Mouse (Mus musculus): ENCODE measurements around the gene Col18a1. TPM values are rescaled to one million over a fixed set of nuclear protein-coding genes. Genes with fewer than 3 reads are reported as not detected.

Gene Col18a1
- polyA plus RNA-seq, 1 experiment = 85.0 TPM

GRCm38 (mm10) chr10:77163392-77163977 is 2.9 kb downstream of the Col18a1 start:
- Histone ChIP-seq H3K27ac (ENCODE audit: insufficient read depth, low read length) (no peak overlapping the region), H3K4me1 (ENCODE audit: control insufficient read depth, insufficient read depth, low read length) (no peaks in the 10 kb centered on the region; the same call in none of the 2 replicates), H3K4me3 (ENCODE audit: insufficient read depth, low read length) (no peak overlapping the region)
- no peak for TF ChIP-seq CTCF (IDR thresholded peaks at IDR 0.05; ENCODE audit: borderline replicate concordance, insufficient read depth, low read length)
- TF ChIP-seq POLR2A (IDR thresholded peaks at IDR 0.05; ENCODE audit: low read depth, low read length) = no peak

- TF ChIP-seq CTCF (IDR thresholded peaks at IDR 0.05; ENCODE audit: borderline replicate concordance, insufficient read depth, low read length) (no peak), POLR2A (IDR thresholded peaks at IDR 0.05; ENCODE audit: low read depth, low read length) (no peak)
- H3K4me1 ChIP-seq (ENCODE audit: control insufficient read depth, insufficient read depth, low read length) = no peaks in the 10 kb centered on the region; the same call in none of the 2 replicates
- H3K27ac ChIP-seq (ENCODE audit: insufficient read depth, low read length) = no peak overlapping the region
- H3K4me3 ChIP-seq (ENCODE audit: insufficient read depth, low read length) = no peak overlapping the region
Observed at GRCm38 (mm10) chr10:77159573-77159972, 6.8 kb downstream of the Col18a1 start.

GRCm38 (mm10) chr10:77158948-77159347 is 7.4 kb downstream of the Col18a1 start:
- H3K27ac ChIP-seq (ENCODE audit: insufficient read depth, low read length) = no peak overlapping the region
- no peak for TF ChIP-seq POLR2A (IDR thresholded peaks at IDR 0.05; ENCODE audit: low read depth, low read length)
- no peak for TF ChIP-seq CTCF (IDR thresholded peaks at IDR 0.05; ENCODE audit: borderline replicate concordance, insufficient read depth, low read length)
- H3K4me1 ChIP-seq (ENCODE audit: control insufficient read depth, insufficient read depth, low read length) = no peaks in the 10 kb centered on the region; the same call in 1 of the 2 replicates
- H3K4me3 ChIP-seq (ENCODE audit: insufficient read depth, low read length) = no peak overlapping the region

- no peak for TF ChIP-seq CTCF (IDR thresholded peaks at IDR 0.05; ENCODE audit: borderline replicate concordance, insufficient read depth, low read length)
- TF ChIP-seq POLR2A (IDR thresholded peaks at IDR 0.05; ENCODE audit: low read depth, low read length) = no peak
- peaks cover under 1% of the 10 kb centered on the region; the same call in 1 of the 2 replicates for H3K4me1 ChIP-seq (ENCODE audit: control insufficient read depth, insufficient read depth, low read length)
- no peak overlapping the region for H3K4me3 ChIP-seq (ENCODE audit: insufficient read depth, low read length)
- H3K27ac ChIP-seq (ENCODE audit: insufficient read depth, low read length) = no peak overlapping the region
Observed at GRCm38 (mm10) chr10:77157245-77158019, 8.9 kb downstream of the Col18a1 start.

- TF ChIP-seq CTCF (IDR thresholded peaks at IDR 0.05; ENCODE audit: borderline replicate concordance, insufficient read depth, low read length) = no peak
- TF ChIP-seq POLR2A (IDR thresholded peaks at IDR 0.05; ENCODE audit: low read depth, low read length) = no peak
- Histone ChIP-seq H3K4me3 (ENCODE audit: insufficient read depth, low read length) (no peak overlapping the region), H3K4me1 (ENCODE audit: control insufficient read depth, insufficient read depth, low read length) (peaks cover 6% of the 10 kb centered on the region; the same call in 1 of the 2 replicates), H3K27ac (ENCODE audit: insufficient read depth, low read length) (no peak overlapping the region)
Observed at GRCm38 (mm10) chr10:77152178-77152621, 14.1 kb downstream of the Col18a1 start.

GRCm38 (mm10) chr10:77151551-77152002 is 14.8 kb downstream of the Col18a1 start:
- Histone ChIP-seq H3K4me3 (ENCODE audit: insufficient read depth, low read length) (no peak overlapping the region), H3K27ac (ENCODE audit: insufficient read depth, low read length) (no peak overlapping the region), H3K4me1 (ENCODE audit: control insufficient read depth, insufficient read depth, low read length) (peaks cover 6% of the 10 kb centered on the region; the same call in 1 of the 2 replicates)
- TF ChIP-seq POLR2A (IDR thresholded peaks at IDR 0.05; ENCODE audit: low read depth, low read length) (no peak), CTCF (IDR thresholded peaks at IDR 0.05; ENCODE audit: borderline replicate concordance, insufficient read depth, low read length) (no peak)

- no peak for TF ChIP-seq POLR2A (IDR thresholded peaks at IDR 0.05; ENCODE audit: low read depth, low read length)
- TF ChIP-seq CTCF (IDR thresholded peaks at IDR 0.05; ENCODE audit: borderline replicate concordance, insufficient read depth, low read length) = no peak
- no peak overlapping the region for H3K4me3 ChIP-seq (ENCODE audit: insufficient read depth, low read length)
- no peak overlapping the region for H3K27ac ChIP-seq (ENCODE audit: insufficient read depth, low read length)
- H3K4me1 ChIP-seq (ENCODE audit: control insufficient read depth, insufficient read depth, low read length) = peaks cover 6% of the 10 kb centered on the region; the same call in 1 of the 2 replicates
Observed at GRCm38 (mm10) chr10:77150947-77151521, 15.3 kb downstream of the Col18a1 start.

GRCm38 (mm10) chr10:77150016-77150415 is 16.3 kb downstream of the Col18a1 start:
- Histone ChIP-seq H3K4me3 (ENCODE audit: insufficient read depth, low read length) (no peak overlapping the region), H3K27ac (ENCODE audit: insufficient read depth, low read length) (no peak overlapping the region), H3K4me1 (ENCODE audit: control insufficient read depth, insufficient read depth, low read length) (peaks cover 6% of the 10 kb centered on the region; the same call in 1 of the 2 replicates)
- no peak for TF ChIP-seq CTCF (IDR thresholded peaks at IDR 0.05; ENCODE audit: borderline replicate concordance, insufficient read depth, low read length)
- TF ChIP-seq POLR2A (IDR thresholded peaks at IDR 0.05; ENCODE audit: low read depth, low read length) = no peak

- Histone ChIP-seq H3K4me3 (ENCODE audit: insufficient read depth, low read length) (no peak overlapping the region), H3K27ac (ENCODE audit: insufficient read depth, low read length) (no peak overlapping the region), H3K4me1 (ENCODE audit: control insufficient read depth, insufficient read depth, low read length) (peaks cover 6% of the 10 kb centered on the region; the same call in 1 of the 2 replicates)
- TF ChIP-seq POLR2A (IDR thresholded peaks at IDR 0.05; ENCODE audit: low read depth, low read length) (no peak), CTCF (IDR thresholded peaks at IDR 0.05; ENCODE audit: borderline replicate concordance, insufficient read depth, low read length) (no peak)
Observed at GRCm38 (mm10) chr10:77147545-77147944, 18.8 kb downstream of the Col18a1 start.

Measured in embryonic fibroblast, embryonic 13.5 days (primary cell).